Mouse (Mus musculus): ENCODE results near the gene Gm6169.

DNA sequence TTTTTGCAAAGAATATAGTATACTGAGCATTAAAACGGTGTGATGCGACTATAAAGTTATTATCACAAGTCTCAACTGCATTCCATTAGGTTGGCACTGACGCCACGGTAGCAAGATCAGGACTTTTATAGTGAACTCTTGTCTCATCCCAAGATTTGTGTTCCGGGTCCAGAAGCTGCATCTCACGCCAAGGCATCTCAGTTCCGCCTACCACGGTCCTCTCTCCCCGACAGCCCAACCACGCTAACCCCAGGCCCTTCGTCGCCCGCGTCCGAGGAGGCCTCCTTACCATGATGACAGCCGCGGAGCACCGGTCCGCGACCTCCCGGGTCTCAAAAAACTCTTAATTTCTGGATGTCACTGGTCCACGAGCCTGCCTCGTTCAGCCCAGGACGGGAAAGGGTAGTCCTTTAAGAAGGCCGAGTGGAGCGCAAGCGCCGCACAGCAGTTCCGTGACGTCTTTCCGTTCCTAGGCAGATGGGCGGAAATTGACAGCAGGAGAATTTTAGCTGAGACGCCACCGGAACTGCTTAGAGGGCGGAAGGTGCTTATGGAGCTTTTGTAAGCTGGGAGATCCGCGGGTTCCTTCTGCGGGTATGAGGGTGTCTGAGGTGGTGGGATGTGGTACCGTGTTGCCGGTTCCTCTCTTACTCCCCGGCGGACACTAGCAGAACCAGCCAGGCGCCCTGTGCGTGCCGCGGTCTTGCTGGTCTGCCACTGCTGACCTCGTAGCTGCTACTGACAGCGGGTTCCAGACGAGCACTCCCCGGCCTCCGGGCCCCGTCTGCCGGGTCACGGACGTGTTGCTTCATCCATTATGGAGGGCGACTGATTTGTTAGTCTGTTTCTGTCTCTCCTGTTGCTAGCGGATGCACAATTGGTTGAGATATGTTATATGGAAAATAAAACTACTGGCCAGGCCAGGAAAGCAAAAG, 38.7 kb upstream of the Gm6169 start, which contains the start of the genes Gfm2 and Nsa2:
- TF ChIP-seq GATA1 (IDR thresholded peaks at IDR 0.05; ENCODE audit: low read length) (no peak), TAL1 (IDR thresholded peaks at IDR 0.05; ENCODE audit: low read length) (no peak)
